Mouse (Mus musculus) CD4-positive, CD25-positive, alpha-beta regulatory T cell, adult 2 months (primary cell): Measurements from ENCODE around the gene Nid2.
A peak's percentile ranks its signal among the peaks of the same experiment; 100 is the strongest.

Source experiments
- DNase-seq: peaks from one replicate; pipeline ENCODE4 v3.0.0-alpha.2; 2012; ENCODE audit warnings: low read depth, low spot score

Gene Nid2

GRCm38 (mm10) chr14:19858808-19859776 lies 108.0 kb downstream of the Nid2 start:
- peak; percentile 14 for DNase-seq

- DNase-seq, result no peak
Observed at GRCm38 (mm10) chr14:19860281-19860680, 109.2 kb downstream of the Nid2 start.
